20 mouse cellular contexts compared by ENCODE assay signal in the genomic region with DNA sequence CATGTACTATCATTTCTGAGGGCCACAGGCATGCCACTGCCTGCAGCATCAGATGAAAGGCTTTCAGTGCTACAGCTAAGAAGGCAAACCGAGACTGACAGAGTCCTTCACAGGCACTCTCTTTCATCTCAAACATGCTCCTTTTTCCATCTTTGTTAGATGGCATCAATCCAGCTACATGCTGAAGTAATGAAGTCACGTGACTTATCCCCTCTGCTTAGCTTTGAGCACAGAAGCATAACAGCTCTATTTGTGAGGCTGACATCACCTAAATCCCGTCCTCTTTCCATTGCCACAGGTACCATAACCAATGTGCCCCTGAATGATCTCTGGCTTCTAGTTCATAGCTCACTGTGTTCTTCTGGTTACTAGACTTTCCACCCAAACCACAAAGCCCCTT.
"Had no signal": no experiment of that assay in that cellular context is flagged by ENCODE, and none has a peak within 500 bp of the region (broad histone marks: within the 10 kb centered on the region; RNA-seq: fewer than 3 reads in every experiment).

No protein-coding gene starts in this region.

- H3K9me3 ChIP-seq: intestine, embryonic 15.5 days; limb, embryonic 15.5 days; megakaryocyte, embryonic 14.5 days; midbrain, embryonic 12.5 days; neural tube, embryonic 12.5 days; neural tube, embryonic 15.5 days had no signal

- H3K4me3 ChIP-seq: intestine, embryonic 15.5 days; limb, embryonic 15.5 days; megakaryocyte, embryonic 14.5 days; midbrain, embryonic 12.5 days; neural tube, embryonic 12.5 days; neural tube, embryonic 15.5 days had no signal

- H3K27ac ChIP-seq: intestine, embryonic 15.5 days; limb, embryonic 15.5 days; liver, embryonic 14.5 days; macrophage; midbrain, embryonic 12.5 days; neural tube, embryonic 12.5 days; neural tube, embryonic 15.5 days had no signal

- H3K27me3 ChIP-seq: intestine, embryonic 15.5 days; limb, embryonic 15.5 days; midbrain, embryonic 12.5 days; neural tube, embryonic 12.5 days; neural tube, embryonic 15.5 days had no signal

- DNase-seq: kidney, adult 11 months; kidney, adult 9 months; kidney, postnatal 14 days; kidney, postnatal 4 days; liver, postnatal 0 days; lung, embryonic 14.5 days; right cerebral cortex, adult 18-20 months; right cerebral cortex, postnatal 14 days; spleen, adult 18-20 months; thymus, postnatal 25 days had no signal

- H3K4me2 ChIP-seq: intestine, embryonic 15.5 days; limb, embryonic 15.5 days; liver, embryonic 11.5 days; lung, embryonic 14.5 days; midbrain, embryonic 12.5 days; neural tube, embryonic 12.5 days; neural tube, embryonic 15.5 days had no signal

- ATAC-seq: intestine, embryonic 15.5 days; liver, postnatal 0 days; lung, postnatal 0 days had no signal

- H3K36me3 ChIP-seq: intestine, embryonic 15.5 days had no signal

- H3K9ac ChIP-seq: intestine, embryonic 15.5 days; limb, embryonic 15.5 days; liver, embryonic 14.5 days; liver, postnatal 0 days; lung, embryonic 14.5 days; midbrain, embryonic 12.5 days; neural tube, embryonic 12.5 days; neural tube, embryonic 15.5 days had no signal

- H3K4me1 ChIP-seq: intestine, embryonic 15.5 days; limb, embryonic 15.5 days; midbrain, embryonic 12.5 days; neural tube, embryonic 12.5 days; neural tube, embryonic 15.5 days had no signal
